Mouse (Mus musculus) C2C12 (cell line): ENCODE measurements around the gene Pdk2. TPM values are rescaled to one million over a fixed set of nuclear protein-coding genes. Genes with fewer than 3 reads are reported as not detected.

Experiments used
- H3K27me3 ChIP-seq: one replicate; pipeline ENCODE4 v1.6.1; 2011; ENCODE audit not compliant: control insufficient read depth, insufficient read depth, insufficient read length
- H3K36me3 ChIP-seq: one replicate; pipeline ENCODE4 v1.6.1; 2011; ENCODE audit not compliant: control insufficient read depth, insufficient read depth
- H3K4me3 ChIP-seq: one replicate; pipeline ENCODE4 v1.5.1; 2011; ENCODE audit warnings: mild to moderate bottlenecking, control low read depth; ENCODE audit not compliant: poor library complexity, insufficient read depth, severe bottlenecking
- H3K79me2 ChIP-seq: one replicate; pipeline ENCODE4 v1.6.1; 2011; ENCODE audit not compliant: control insufficient read depth, insufficient read depth
- H3K79me3 ChIP-seq: one replicate; pipeline ENCODE4 v1.6.1; 2011; ENCODE audit warnings: low read depth, control low read depth
- H3ac ChIP-seq: one replicate; pipeline ENCODE3; 2011; ENCODE audit warnings: low read depth; ENCODE audit not compliant: control insufficient read depth, insufficient read length
- CEBPB ChIP-seq: IDR thresholded peaks from one replicate; pipeline ENCODE4 v1.6.1; 2011; ENCODE audit warnings: low read depth, mild to moderate bottlenecking, control low read depth, moderate library complexity
- CTCF ChIP-seq: IDR thresholded peaks from one replicate; pipeline ENCODE4 v1.5.1; 2011; ENCODE audit not compliant: control insufficient read depth, insufficient read depth, insufficient read length
- FOSL1 ChIP-seq: IDR thresholded peaks from one replicate; pipeline ENCODE4 v1.8.0; 2011; ENCODE audit warnings: mild to moderate bottlenecking, low read length; ENCODE audit not compliant: poor library complexity, insufficient read depth, severe bottlenecking
- MAX ChIP-seq: IDR thresholded peaks from one replicate; pipeline ENCODE4 v1.6.1; 2011; ENCODE audit warnings: mild to moderate bottlenecking, control low read depth
- MYOD1 ChIP-seq: IDR thresholded peaks from one replicate; pipeline ENCODE4 v1.6.1; 2011; ENCODE audit warnings: low read depth; ENCODE audit not compliant: control insufficient read depth, insufficient read length
- MYOG ChIP-seq: IDR thresholded peaks from one replicate; pipeline ENCODE4 v1.6.1; 2011; ENCODE audit not compliant: control insufficient read depth, insufficient read length; ENCODE audit errors: extremely low read depth
- USF1 ChIP-seq: IDR thresholded peaks from one replicate; pipeline ENCODE4 v1.6.1; 2011; ENCODE audit warnings: low read depth, mild to moderate bottlenecking, control low read depth, moderate library complexity
- polyA plus RNA-seq: library from polyadenylated mRNA; unstranded; fragments of >200 nt; fragmentation: generic; extraction: Trizol; gene quantifications from one replicate; pipeline ENCODE4 v1.2.1, GENCODE M21; 2012; ENCODE audit warnings: missing spikeins

Gene Pdk2
- polyA plus RNA-seq, 1 experiment: 1.8 TPM

GRCm38 (mm10) chr11:95010141-95010739 lies 30.9 kb downstream of the Pdk2 start:
- TF ChIP-seq CTCF (no peak), MYOD1 (no peak), MYOG (no peak), MAX (no peak), CEBPB (no peak)
- Histone ChIP-seq H3K36me3 (peaks cover 24% of the 10 kb centered on the region), H3K79me2 (peaks cover 21% of the 10 kb centered on the region), H3K27me3 (no peaks in the 10 kb centered on the region), H3K79me3 (peaks cover 6% of the 10 kb centered on the region), H3ac (peak overlapping the region; percentile 63), H3K4me3 (peak overlapping the region; percentile 66)

GRCm38 (mm10) chr11:95009629-95010014 lies 31.5 kb downstream of the Pdk2 start, which contains the start of gene Samd14:
Gene Samd14, plus strand, starts transcription at chr11:95009879.
- peak within 1 kb of the TSS; percentile 63 for H3ac ChIP-seq
- H3K36me3 ChIP-seq: peaks cover 24% of the 10 kb centered on the region
- H3K79me2 ChIP-seq: peaks cover 21% of the 10 kb centered on the region
- no peaks in the 10 kb centered on the region for H3K27me3 ChIP-seq
- TF ChIP-seq CTCF: no peak
- TF ChIP-seq MYOD1: no peak
- TF ChIP-seq CEBPB: no peak
- no peak for TF ChIP-seq MAX
- no peak for TF ChIP-seq USF1
- no peak for TF ChIP-seq MYOG
- TF ChIP-seq FOSL1: no peak
- H3K4me3 ChIP-seq: peak within 1 kb of the TSS; percentile 66
- H3K79me3 ChIP-seq: peaks cover 6% of the 10 kb centered on the region

GRCm38 (mm10) chr11:95008661-95009628 lies 32.2 kb downstream of the Pdk2 start:
- H3K79me3 ChIP-seq: peaks cover 6% of the 10 kb centered on the region
- peaks cover 20% of the 10 kb centered on the region for H3K36me3 ChIP-seq
- peak overlapping the region; percentile 66 for H3K4me3 ChIP-seq
- TF ChIP-seq CTCF (no peak), USF1 (no peak), FOSL1 (no peak), MAX (peak; percentile 6), MYOD1 (no peak), MYOG (no peak)
- H3K79me2 ChIP-seq: peaks cover 21% of the 10 kb centered on the region
- no peaks in the 10 kb centered on the region for H3K27me3 ChIP-seq
- peak overlapping the region; percentile 63 for H3ac ChIP-seq

GRCm38 (mm10) chr11:95007418-95007817 lies 33.7 kb downstream of the Pdk2 start:
- Histone ChIP-seq H3K79me3 (peaks cover 6% of the 10 kb centered on the region), H3K4me3 (no peak overlapping the region), H3K36me3 (peaks cover 25% of the 10 kb centered on the region), H3ac (no peak overlapping the region), H3K27me3 (no peaks in the 10 kb centered on the region), H3K79me2 (peaks cover 17% of the 10 kb centered on the region)
- TF ChIP-seq MYOG: no peak

- peaks cover 31% of the 10 kb centered on the region for H3K36me3 ChIP-seq
- TF ChIP-seq MYOG (no peak), MAX (no peak), FOSL1 (no peak), USF1 (no peak), CTCF (no peak), MYOD1 (no peak), CEBPB (no peak)
- H3ac ChIP-seq: no peak overlapping the region
- H3K79me3 ChIP-seq: peaks cover 5% of the 10 kb centered on the region
- H3K4me3 ChIP-seq: peak overlapping the region; percentile 2
- no peaks in the 10 kb centered on the region for H3K27me3 ChIP-seq
- H3K79me2 ChIP-seq: peaks cover 15% of the 10 kb centered on the region
Measured at GRCm38 (mm10) chr11:95006525-95007219, 34.5 kb downstream of the Pdk2 start.
